Mouse (Mus musculus) stomach, embryonic 16.5 days (tissue): ENCODE measurements around the gene Pigz. TPM values are rescaled to one million over a fixed set of nuclear protein-coding genes. Genes with fewer than 3 reads are reported as not detected.

Experiments used
- ATAC-seq: fragments of 200-750 bp; cut with Nextera tagmentation; 2 replicates; pipeline ENCODE4 v1.8.0; 2017; ENCODE audit warnings: moderate number of reproducible peaks, moderate TSS enrichment; ENCODE audit not compliant: insufficient read depth, low FRiP score
- H3K27ac ChIP-seq: fragments of 300-500 bp; sonication (generic); 2 replicates; pipeline ENCODE4 v1.5.1; 2014; ENCODE audit warnings: low read length
- H3K27me3 ChIP-seq: fragments of 300-500 bp; sonication (generic); 2 replicates; pipeline ENCODE4 v1.6.1; 2014; ENCODE audit warnings: low read length, control low read depth, mixed read lengths; ENCODE audit not compliant: control insufficient read depth, insufficient read depth
- H3K36me3 ChIP-seq: fragments of 300-500 bp; sonication (generic); 2 replicates; pipeline ENCODE4 v1.6.1; 2014; ENCODE audit warnings: low read length; ENCODE audit not compliant: control insufficient read depth, insufficient read depth
- H3K4me1 ChIP-seq: fragments of 300-500 bp; sonication (generic); 2 replicates; pipeline ENCODE4 v1.6.1; 2014; ENCODE audit warnings: low read length, control low read depth, mixed read lengths; ENCODE audit not compliant: control insufficient read depth, insufficient read depth
- H3K4me2 ChIP-seq: fragments of 300-500 bp; sonication (generic); 2 replicates; pipeline ENCODE4 v1.6.1; 2014; ENCODE audit warnings: low read depth, low read length, mixed read lengths
- H3K4me3 ChIP-seq: fragments of 300-500 bp; sonication (generic); replicated peaks from 2 replicates; pipeline ENCODE4 v1.5.1; 2014; ENCODE audit warnings: mild to moderate bottlenecking, low read length
- H3K9ac ChIP-seq: fragments of 300-500 bp; sonication (generic); 2 replicates; pipeline ENCODE4 v1.6.1; 2014; ENCODE audit warnings: low read length
- H3K9me3 ChIP-seq: fragments of 300-500 bp; sonication (generic); replicated peaks from 2 replicates; pipeline ENCODE4 v1.6.1; 2016; ENCODE audit warnings: low read length, control low read depth; ENCODE audit not compliant: control insufficient read depth
- WGBS: fragments of 180-500 bp; shearing (Covaris S2); extraction: QIAGEN DNeasy Blood & Tissue Kit; methylation state at CpG from one replicate; pipeline ENCODE4 v1.1.7; 2014; 5-methylcytosine and 5-hydroxymethylcytosine counted together
- polyA plus RNA-seq: library from polyadenylated mRNA; unstranded; fragments of >200 nt; fragmentation: Nextera tagmentation; extraction: Ambion mirVana; gene quantifications from 2 replicates; pipeline ENCODE4 v1.2.1, GENCODE M21; 2015

Gene Pigz
- polyA plus RNA-seq, 1 experiment from 2014 or later = 0.96 TPM

GRCm38 (mm10) chr16:31926547-31927182, 7.0 kb upstream of the Pigz start:
- Histone ChIP-seq H3K4me1 (no peaks in the 10 kb centered on the region), H3K27ac (no peak overlapping the region; the same call in 1 of the 2 replicates), H3K9me3 (no peaks in the 10 kb centered on the region), H3K9ac (no peak overlapping the region), H3K27me3 (no peaks in the 10 kb centered on the region), H3K36me3 (no peaks in the 10 kb centered on the region), H3K4me2 (no peak overlapping the region), H3K4me3 (no peak overlapping the region)
- 72% methylated on average over 13 of the region's 13 CpGs for WGBS
- ATAC-seq = no peak

GRCm38 (mm10) chr16:31927412-31927811, 6.2 kb upstream of the Pigz start:
- 79% methylated on average over 5 of the region's 5 CpGs for WGBS
- no peak overlapping the region for H3K27ac ChIP-seq
- no peaks in the 10 kb centered on the region for H3K9me3 ChIP-seq
- no peaks in the 10 kb centered on the region for H3K4me1 ChIP-seq
- H3K27me3 ChIP-seq = no peaks in the 10 kb centered on the region
- H3K9ac ChIP-seq = no peak overlapping the region
- H3K36me3 ChIP-seq = no peaks in the 10 kb centered on the region
- ATAC-seq = no peak
- H3K4me3 ChIP-seq = no peak overlapping the region
- no peak overlapping the region for H3K4me2 ChIP-seq

- no peak for ATAC-seq
- H3K27ac ChIP-seq = no peak overlapping the region
- H3K36me3 ChIP-seq = no peaks in the 10 kb centered on the region
- 46% methylated on average over 17 of the region's 17 CpGs for WGBS
- no peaks in the 10 kb centered on the region for H3K9me3 ChIP-seq
- peaks cover 19% of the 10 kb centered on the region for H3K4me1 ChIP-seq
- H3K4me3 ChIP-seq = no peak overlapping the region
- peaks cover 25% of the 10 kb centered on the region; the same call in 1 of the 2 replicates for H3K27me3 ChIP-seq
- peak overlapping the region; percentile 10; the same call in 1 of the 2 replicates for H3K4me2 ChIP-seq
- H3K9ac ChIP-seq = no peak overlapping the region
Measured at GRCm38 (mm10) chr16:31931330-31931729, 2.3 kb upstream of the Pigz start.

GRCm38 (mm10) chr16:31932255-31932654, 1.4 kb upstream of the Pigz start:
- Histone ChIP-seq H3K4me2 (peak overlapping the region; percentile 73; the same call in 1 of the 2 replicates), H3K27ac (no peak overlapping the region)
- 63% methylated on average over 5 of the region's 5 CpGs for WGBS

GRCm38 (mm10) chr16:31932840-31933697, 582 bp upstream of the Pigz start:
- peak overlapping the region; percentile 62 for H3K9ac ChIP-seq
- ATAC-seq = peak; percentile 89
- H3K4me2 ChIP-seq = peak overlapping the region; percentile 73
- H3K4me3 ChIP-seq = peak overlapping the region; percentile 51
- H3K4me1 ChIP-seq = peaks cover 19% of the 10 kb centered on the region
- H3K9me3 ChIP-seq = no peaks in the 10 kb centered on the region
- H3K27ac ChIP-seq = peak overlapping the region; percentile 54
- H3K27me3 ChIP-seq = peaks cover 26% of the 10 kb centered on the region; the same call in 1 of the 2 replicates
- whole genome bisulfite sequencing = under 1% methylated on average over 50 of the region's 50 CpGs
- H3K36me3 ChIP-seq = no peaks in the 10 kb centered on the region

More at GRCm38 (mm10) chr16:31932255-31932654, 1.4 kb upstream of the Pigz start:
- Histone ChIP-seq H3K4me3 (no peak overlapping the region), H3K9me3 (no peaks in the 10 kb centered on the region), H3K27me3 (peaks cover 26% of the 10 kb centered on the region; the same call in 1 of the 2 replicates), H3K9ac (no peak overlapping the region), H3K4me1 (peaks cover 19% of the 10 kb centered on the region), H3K36me3 (no peaks in the 10 kb centered on the region)
- no peak for ATAC-seq

- H3K27ac ChIP-seq = no peak overlapping the region
- H3K4me1 ChIP-seq = peaks cover 19% of the 10 kb centered on the region
- no peaks in the 10 kb centered on the region for H3K9me3 ChIP-seq
- H3K9ac ChIP-seq = peak overlapping the region; percentile 55; the same call in 1 of the 2 replicates
- H3K4me2 ChIP-seq = peak overlapping the region; percentile 73
- H3K4me3 ChIP-seq = peak overlapping the region; percentile 29; the same call in 1 of the 2 replicates
- H3K27me3 ChIP-seq = peaks cover 26% of the 10 kb centered on the region; the same call in 1 of the 2 replicates
- no peak for ATAC-seq
- WGBS = 28% methylated on average over 13 of the region's 13 CpGs
- no peaks in the 10 kb centered on the region for H3K36me3 ChIP-seq
Measured at GRCm38 (mm10) chr16:31934550-31935010, 929 bp downstream of the Pigz start.

- H3K9me3 ChIP-seq = no peaks in the 10 kb centered on the region
- peak overlapping the region; percentile 55 for H3K9ac ChIP-seq
- H3K4me3 ChIP-seq = peak overlapping the region; percentile 29
- H3K4me1 ChIP-seq = peaks cover 19% of the 10 kb centered on the region
- ATAC-seq = no peak
- peak overlapping the region; percentile 44 for H3K4me2 ChIP-seq
- H3K27me3 ChIP-seq = peaks cover 26% of the 10 kb centered on the region; the same call in 1 of the 2 replicates
- H3K27ac ChIP-seq = no peak overlapping the region
- no peaks in the 10 kb centered on the region for H3K36me3 ChIP-seq
- WGBS = 5% methylated on average over 36 of the region's 36 CpGs
Measured at GRCm38 (mm10) chr16:31935091-31935979, 1.7 kb downstream of the Pigz start.

- Histone ChIP-seq H3K4me1 (peaks cover 19% of the 10 kb centered on the region), H3K4me2 (no peak overlapping the region), H3K9ac (no peak overlapping the region), H3K27me3 (peaks cover 26% of the 10 kb centered on the region; the same call in 1 of the 2 replicates), H3K9me3 (no peaks in the 10 kb centered on the region), H3K36me3 (no peaks in the 10 kb centered on the region), H3K27ac (no peak overlapping the region), H3K4me3 (no peak overlapping the region)
- ATAC-seq = no peak
- 81% methylated on average over 4 of the region's 4 CpGs for WGBS
Measured at GRCm38 (mm10) chr16:31936568-31936967, 2.9 kb downstream of the Pigz start.
